In genomic region chr10:59308993-59309715, GRCm38 (mm10) we compare ENCODE assay signal across 9 mouse cellular contexts. TPM values are rescaled to one million over a fixed set of nuclear protein-coding genes. Genes with fewer than 3 reads are reported as not detected.
DNase-seq lines count a peak whose midpoint lies in the region; ATAC-seq and TF ChIP-seq lines count a peak whose summit lies in the region.
"Had no signal": no experiment of that assay in that cellular context is flagged by ENCODE, and none has a peak within 500 bp of the region (broad histone marks: within the 10 kb centered on the region; RNA-seq: fewer than 3 reads in every experiment).

No protein-coding gene starts in this region.

- H3K4me3 ChIP-seq in intestine, postnatal 0 days (ENCODE audit: low read depth, low read length): no peak overlapping the region
- no peak overlapping the region for H3K4me3 ChIP-seq in intestine, embryonic 15.5 days (replicated peaks)
- no peak overlapping the region for H3K4me3 ChIP-seq in olfactory bulb, adult 2 months (ENCODE audit: insufficient read depth, low read depth, low read length)
- H3K4me3 ChIP-seq in forebrain, embryonic 12.5 days (replicated peaks): no peak overlapping the region
- H3K4me3 ChIP-seq: neural tube, embryonic 12.5 days had no signal

- H3K9ac ChIP-seq in intestine, postnatal 0 days (ENCODE audit: low read depth, low read length): no peak overlapping the region
- H3K9ac ChIP-seq in intestine, embryonic 15.5 days: no peak overlapping the region
- H3K9ac ChIP-seq in forebrain, embryonic 12.5 days: no peak overlapping the region
- H3K9ac ChIP-seq: neural tube, embryonic 12.5 days had no signal

- WGBS in intestine, postnatal 0 days: 54% methylated on average over 3 of the region's 3 CpGs
- WGBS in intestine, embryonic 15.5 days: 48% methylated on average over 3 of the region's 3 CpGs
- WGBS in olfactory bulb, adult 2 months: 7% methylated on average over 3 of the region's 3 CpGs
- 63% methylated on average over 3 of the region's 3 CpGs for WGBS in forebrain, embryonic 12.5 days

- TF ChIP-seq POLR2A in olfactory bulb, adult 2 months (IDR thresholded peaks at IDR 0.05; ENCODE audit: insufficient read depth, low read depth, low read length): no peak

- H3K4me2 ChIP-seq in intestine, postnatal 0 days (replicated peaks; ENCODE audit: low read depth): no peak overlapping the region
- H3K4me2 ChIP-seq in intestine, embryonic 15.5 days (replicated peaks): no peak overlapping the region
- no peak overlapping the region for H3K4me2 ChIP-seq in forebrain, embryonic 12.5 days
- H3K4me2 ChIP-seq: neural tube, embryonic 12.5 days had no signal

- peak; percentile 74 for TF ChIP-seq CTCF in intestine, postnatal 0 days (IDR thresholded peaks at IDR 0.05; ENCODE audit: low read depth)
- peak; percentile 40; the same call in 1 of the 2 replicates for TF ChIP-seq CTCF in olfactory bulb, adult 2 months (IDR thresholded peaks at IDR 0.05; ENCODE audit: insufficient read depth, low read depth, low read length)

- DNase-seq in A20 (ENCODE audit: low read depth, low spot score) (peak; percentile 49), MN1 (ENCODE audit: low spot score) (peak; percentile 41)
- no peak for DNase-seq in gastrocnemius, postnatal 4 days (ENCODE audit: low spot score in 2 of 2)

- H3K36me3 ChIP-seq in intestine, postnatal 0 days (ENCODE audit: control insufficient read depth, insufficient read depth): no peaks in the 10 kb centered on the region
- no peaks in the 10 kb centered on the region for H3K36me3 ChIP-seq in intestine, embryonic 15.5 days
- no peaks in the 10 kb centered on the region for H3K36me3 ChIP-seq in forebrain, embryonic 12.5 days (replicated peaks)
- H3K36me3 ChIP-seq: neural tube, embryonic 12.5 days had no signal

- H3K9me3 ChIP-seq in intestine, postnatal 0 days (ENCODE audit: control insufficient read depth): no peaks in the 10 kb centered on the region
- no peaks in the 10 kb centered on the region for H3K9me3 ChIP-seq in intestine, embryonic 15.5 days
- no peaks in the 10 kb centered on the region for H3K9me3 ChIP-seq in forebrain, embryonic 12.5 days

- H3K4me1 ChIP-seq in intestine, postnatal 0 days (replicated peaks; ENCODE audit: control insufficient read depth, insufficient read depth, low read length): 0 out of 2 replicates have a peak, but pooled peaks cover 5% of the 10 kb centered on the region
- 0 out of 2 replicates have a peak, but pooled peaks cover 4% of the 10 kb centered on the region for H3K4me1 ChIP-seq in intestine, embryonic 15.5 days (replicated peaks)
- H3K4me1 ChIP-seq in olfactory bulb, adult 2 months (ENCODE audit: control insufficient read depth, insufficient read depth, low read length): peaks cover 6% of the 10 kb centered on the region; the same call in 1 of the 2 replicates
- no peaks in the 10 kb centered on the region for H3K4me1 ChIP-seq in forebrain, embryonic 12.5 days
- H3K4me1 ChIP-seq: neural tube, embryonic 12.5 days had no signal

- no peaks in the 10 kb centered on the region for H3K27me3 ChIP-seq in intestine, postnatal 0 days (replicated peaks; ENCODE audit: control insufficient read depth, insufficient read depth, low read length)
- no peaks in the 10 kb centered on the region for H3K27me3 ChIP-seq in intestine, embryonic 15.5 days (replicated peaks)
- no peaks in the 10 kb centered on the region for H3K27me3 ChIP-seq in forebrain, embryonic 12.5 days
- H3K27me3 ChIP-seq: neural tube, embryonic 12.5 days had no signal

- H3K27ac ChIP-seq in intestine, postnatal 0 days (ENCODE audit: low read depth, low read length): no peak overlapping the region
- H3K27ac ChIP-seq in intestine, embryonic 15.5 days: no peak overlapping the region
- H3K27ac ChIP-seq in olfactory bulb, adult 2 months (ENCODE audit: insufficient read depth, low read depth, low read length): no peak overlapping the region
- no peak overlapping the region for H3K27ac ChIP-seq in forebrain, embryonic 12.5 days
- H3K27ac ChIP-seq: neural tube, embryonic 12.5 days had no signal

- no peak for ATAC-seq in intestine, postnatal 0 days
- no peak for ATAC-seq in intestine, embryonic 15.5 days
- 0 out of 2 replicates have a peak, but pooled peaks have one; percentile 33 for ATAC-seq in granulocyte monocyte progenitor cell, adult 5-6 weeks (replicated peaks; ENCODE audit: poor library complexity, severe bottlenecking)
- no peak for ATAC-seq in forebrain, embryonic 12.5 days (ENCODE audit: low FRiP score)

RNA-seq across cellular contexts. Expression of gene P4ha1, which starts 13.9 kb away (rescaled TPM):
- 8.7 TPM in 2 replicates for polyA plus RNA-seq in intestine, postnatal 0 days (2015; fragmentation: Nextera tagmentation; extraction: Ambion mirVana)
- 64.7 and 73.8 TPM in 2 replicates for polyA plus RNA-seq in intestine, embryonic 15.5 days (2015; fragmentation: Nextera tagmentation; extraction: Ambion mirVana)
- total RNA-seq in granulocyte monocyte progenitor cell, adult 5-6 weeks (2014; fragmentation: Nextera tagmentation): 18.4 and 23.4 TPM in 2 replicates
- total RNA-seq in granulocyte monocyte progenitor cell, adult 5-6 weeks (2017): 40.1 and 46.9 TPM in 2 replicates
- polyA plus RNA-seq in olfactory bulb, adult 2 months (2012; ENCODE audit: insufficient read depth, insufficient read length, low replicate concordance, missing spikeins): not detected in 2 replicates
- 33.4 and 33.6 TPM in 2 replicates for polyA plus RNA-seq in forebrain, embryonic 12.5 days (2016; fragmentation: Nextera tagmentation; extraction: Ambion mirVana)
- total RNA-seq in gastrocnemius, postnatal 4 days (2021): 10 to 100 TPM; 39.2 to 41.0 TPM

Comparison
In these comparisons a context has a peak if more than half of its experiments do, and no peak if none do; other contexts are left out.
1. DNase-seq: peak in A20 (single experiment) and MN1 (single experiment); none in gastrocnemius, postnatal 4 days (0 of 2).